Mouse (Mus musculus): ENCODE measurements around the gene Mvb12b. TPM values are rescaled to one million over a fixed set of nuclear protein-coding genes. Genes with fewer than 3 reads are reported as not detected.

Gene Mvb12b
- polyA plus RNA-seq, 1 experiment from 2014 or later = 21.3 TPM

DNA sequence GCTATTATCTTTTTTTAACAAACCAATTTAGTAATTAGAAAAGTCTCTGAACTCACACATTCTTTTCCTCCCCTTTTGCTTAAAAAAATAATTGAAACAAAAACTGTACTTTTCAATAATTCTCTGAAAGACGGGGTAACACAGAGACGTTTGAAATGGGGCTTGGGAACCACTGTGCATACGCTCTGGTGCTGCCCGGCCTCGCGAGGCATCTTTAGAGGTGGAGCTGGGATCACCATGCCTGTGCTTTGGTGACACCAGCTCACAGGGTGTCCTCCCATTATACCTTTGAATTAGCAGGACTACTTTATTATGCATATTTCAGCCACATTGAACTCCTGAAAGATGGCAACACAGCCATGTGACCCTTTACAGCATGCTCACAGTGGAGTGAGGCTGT lies 101.7 kb downstream of the Mvb12b start:
- ATAC-seq = no peak
- no peak overlapping the region for H3K4me2 ChIP-seq
- 81% methylated on average over 6 of the region's 6 CpGs for WGBS (ENCODE audit: insufficient replicate concordance)
- H3K9me3 ChIP-seq (replicated peaks) = no peaks in the 10 kb centered on the region
- no peak overlapping the region for H3K4me3 ChIP-seq
- H3K4me1 ChIP-seq = peaks cover 3% of the 10 kb centered on the region; the same call in 1 of the 2 replicates
- no peaks in the 10 kb centered on the region for H3K27me3 ChIP-seq (replicated peaks)
- no peak overlapping the region for H3K27ac ChIP-seq
- peaks cover 12% of the 10 kb centered on the region for H3K36me3 ChIP-seq
- H3K9ac ChIP-seq = no peak overlapping the region

GRCm38 (mm10) chr2:33785596-33785995 lies 102.2 kb downstream of the Mvb12b start:
- H3K27ac ChIP-seq = no peak overlapping the region
- no peaks in the 10 kb centered on the region for H3K9me3 ChIP-seq (replicated peaks)
- H3K4me3 ChIP-seq = no peak overlapping the region
- H3K27me3 ChIP-seq (replicated peaks) = no peaks in the 10 kb centered on the region
- peaks cover 10% of the 10 kb centered on the region for H3K36me3 ChIP-seq
- H3K4me1 ChIP-seq = peaks cover 3% of the 10 kb centered on the region; the same call in 1 of the 2 replicates
- H3K9ac ChIP-seq = no peak overlapping the region
- no peak overlapping the region for H3K4me2 ChIP-seq
- ATAC-seq = no peak
- 68% methylated on average over 13 of the region's 13 CpGs for WGBS (ENCODE audit: insufficient replicate concordance)

- Histone ChIP-seq H3K9me3 (replicated peaks) (0 out of 2 replicates have a peak, but pooled peaks cover under 1% of the 10 kb centered on the region), H3K36me3 (peaks cover 13% of the 10 kb centered on the region), H3K27me3 (replicated peaks) (no peaks in the 10 kb centered on the region), H3K9ac (no peak overlapping the region), H3K4me1 (peaks cover 3% of the 10 kb centered on the region; the same call in 1 of the 2 replicates), H3K27ac (no peak overlapping the region), H3K4me3 (no peak overlapping the region), H3K4me2 (no peak overlapping the region)
- ATAC-seq = no peak
- 82% methylated on average over 1 of the region's 1 CpGs for WGBS (ENCODE audit: insufficient replicate concordance)
Measured at GRCm38 (mm10) chr2:33784721-33785120, 103.0 kb downstream of the Mvb12b start.

GRCm38 (mm10) chr2:33783419-33783818 lies 104.3 kb downstream of the Mvb12b start:
- H3K4me3 ChIP-seq = no peak overlapping the region
- H3K9me3 ChIP-seq (replicated peaks) = peaks cover 13% of the 10 kb centered on the region
- no peak overlapping the region for H3K9ac ChIP-seq
- H3K4me1 ChIP-seq = peaks cover 3% of the 10 kb centered on the region; the same call in 1 of the 2 replicates
- H3K27ac ChIP-seq = no peak overlapping the region
- H3K4me2 ChIP-seq = no peak overlapping the region
- no peaks in the 10 kb centered on the region for H3K27me3 ChIP-seq (replicated peaks)
- 77% methylated on average over 7 of the region's 7 CpGs for WGBS (ENCODE audit: insufficient replicate concordance)
- peaks cover 26% of the 10 kb centered on the region for H3K36me3 ChIP-seq
- no peak for ATAC-seq

DNA sequence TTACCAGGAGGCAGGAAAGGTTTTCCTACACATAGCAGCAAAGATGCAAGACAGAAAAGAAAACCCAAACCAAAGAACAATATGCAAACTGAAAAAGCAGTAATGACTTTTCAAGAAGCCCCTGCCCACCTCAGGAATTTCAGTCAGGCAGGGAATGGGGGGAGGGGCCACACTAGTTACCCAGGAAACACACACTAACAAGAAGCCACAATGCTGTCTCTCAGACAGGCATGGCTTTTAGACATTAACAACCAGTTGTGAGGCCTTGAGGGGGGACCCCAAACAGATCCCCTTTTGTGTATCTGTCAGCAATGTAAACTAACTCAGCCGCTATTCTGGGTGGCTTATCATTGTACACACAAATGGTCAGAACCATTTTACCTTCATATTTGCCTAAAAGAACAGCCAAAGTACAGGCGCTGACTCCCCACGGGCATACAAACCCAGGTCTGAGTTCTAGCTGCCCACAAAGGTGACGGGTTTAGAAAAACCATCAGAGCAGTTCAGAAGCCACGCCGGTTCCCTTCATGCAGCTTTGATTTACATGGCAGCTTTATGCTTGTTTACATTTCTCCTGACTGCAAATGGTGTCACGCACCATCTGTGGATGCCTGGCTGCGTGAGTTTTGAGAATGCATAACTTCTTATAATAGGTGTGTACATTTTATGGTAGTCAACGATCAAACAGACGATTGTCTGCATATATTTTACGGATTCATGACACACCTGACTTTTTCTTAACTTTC lies 105.9 kb downstream of the Mvb12b start:
- Histone ChIP-seq H3K36me3 (peaks cover 42% of the 10 kb centered on the region), H3K4me2 (no peak overlapping the region), H3K9me3 (replicated peaks) (peaks cover 25% of the 10 kb centered on the region), H3K4me1 (peaks cover 3% of the 10 kb centered on the region; the same call in 1 of the 2 replicates), H3K27me3 (replicated peaks) (no peaks in the 10 kb centered on the region), H3K27ac (no peak overlapping the region), H3K4me3 (no peak overlapping the region), H3K9ac (no peak overlapping the region)
- 78% methylated on average over 11 of the region's 11 CpGs for WGBS (ENCODE audit: insufficient replicate concordance)
- ATAC-seq = no peak

GRCm38 (mm10) chr2:33778466-33778865 lies 109.3 kb downstream of the Mvb12b start:
- peaks cover 25% of the 10 kb centered on the region for H3K9me3 ChIP-seq (replicated peaks)
- no peaks in the 10 kb centered on the region for H3K4me1 ChIP-seq
- 87% methylated on average over 4 of the region's 4 CpGs for WGBS (ENCODE audit: insufficient replicate concordance)
- no peak overlapping the region for H3K9ac ChIP-seq
- H3K4me2 ChIP-seq = no peak overlapping the region
- H3K36me3 ChIP-seq = peaks cover 42% of the 10 kb centered on the region
- ATAC-seq = no peak
- H3K27ac ChIP-seq = no peak overlapping the region
- no peak overlapping the region for H3K4me3 ChIP-seq
- no peaks in the 10 kb centered on the region for H3K27me3 ChIP-seq (replicated peaks)

- WGBS (ENCODE audit: insufficient replicate concordance) = 93% methylated on average over 11 of the region's 11 CpGs
Measured at GRCm38 (mm10) chr2:33777051-33777450, 110.7 kb downstream of the Mvb12b start.

DNA sequence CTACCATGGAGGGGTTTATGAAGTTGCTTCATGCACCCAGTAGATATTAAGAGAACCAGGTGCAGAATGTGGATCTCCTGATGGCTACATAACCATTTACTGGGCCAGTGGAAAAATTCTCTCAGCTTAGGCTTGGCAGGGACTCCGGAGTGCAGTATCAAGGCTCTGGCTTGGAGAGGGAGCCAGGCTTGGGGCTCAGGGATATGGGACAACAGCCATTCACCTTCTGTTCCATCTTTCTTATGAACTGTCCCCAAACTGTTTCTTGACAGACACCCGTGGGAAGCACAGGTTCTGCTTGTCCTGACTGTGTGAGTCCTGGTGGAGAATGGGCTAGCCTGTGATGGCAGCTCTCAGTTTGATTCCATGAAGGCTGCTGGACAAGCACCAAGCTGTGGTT lies 112.9 kb downstream of the Mvb12b start:
- H3K27me3 ChIP-seq (replicated peaks) = no peaks in the 10 kb centered on the region
- WGBS (ENCODE audit: insufficient replicate concordance) = 83% methylated on average over 2 of the region's 2 CpGs
- no peak overlapping the region for H3K4me3 ChIP-seq
- H3K4me2 ChIP-seq = no peak overlapping the region
- peaks cover 45% of the 10 kb centered on the region for H3K36me3 ChIP-seq
- H3K27ac ChIP-seq = no peak overlapping the region
- H3K9ac ChIP-seq = no peak overlapping the region
- no peak for ATAC-seq
- peaks cover 25% of the 10 kb centered on the region for H3K9me3 ChIP-seq (replicated peaks)
- no peaks in the 10 kb centered on the region for H3K4me1 ChIP-seq

More at GRCm38 (mm10) chr2:33777051-33777450, 110.7 kb downstream of the Mvb12b start:
- no peak overlapping the region for H3K4me2 ChIP-seq
- peaks cover 48% of the 10 kb centered on the region for H3K36me3 ChIP-seq
- no peak overlapping the region for H3K4me3 ChIP-seq
- no peaks in the 10 kb centered on the region for H3K27me3 ChIP-seq (replicated peaks)
- ATAC-seq = no peak
- H3K9ac ChIP-seq = no peak overlapping the region
- H3K9me3 ChIP-seq (replicated peaks) = peaks cover 25% of the 10 kb centered on the region
- no peaks in the 10 kb centered on the region for H3K4me1 ChIP-seq
- H3K27ac ChIP-seq = no peak overlapping the region

DNA sequence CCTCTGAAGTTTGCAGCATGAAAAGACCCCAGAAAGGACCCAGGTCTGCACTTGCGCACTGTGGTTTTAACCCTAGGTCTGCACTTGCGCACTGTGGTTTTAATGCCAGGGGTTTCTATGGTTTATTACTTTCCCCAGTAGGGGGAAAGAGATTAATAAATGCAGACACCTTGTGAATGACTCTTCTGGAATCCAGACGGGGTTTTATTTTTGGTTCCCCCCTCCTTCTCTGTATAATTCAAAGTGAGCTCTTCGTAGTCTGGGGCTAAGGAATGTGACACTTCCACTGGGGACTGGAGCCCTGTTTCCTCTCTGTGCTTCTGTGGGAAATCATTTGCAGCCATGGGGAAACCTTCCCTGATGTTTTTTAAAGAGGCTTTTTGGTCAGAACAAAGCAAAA lies 113.6 kb downstream of the Mvb12b start:
- 72% methylated on average over 4 of the region's 4 CpGs for WGBS (ENCODE audit: insufficient replicate concordance)
- H3K36me3 ChIP-seq = peaks cover 38% of the 10 kb centered on the region
- H3K27ac ChIP-seq = no peak overlapping the region
- no peak for ATAC-seq
- no peaks in the 10 kb centered on the region for H3K4me1 ChIP-seq
- no peak overlapping the region for H3K4me2 ChIP-seq
- H3K9ac ChIP-seq = no peak overlapping the region
- no peaks in the 10 kb centered on the region for H3K27me3 ChIP-seq (replicated peaks)
- no peak overlapping the region for H3K4me3 ChIP-seq
- peaks cover 19% of the 10 kb centered on the region for H3K9me3 ChIP-seq (replicated peaks)

DNA sequence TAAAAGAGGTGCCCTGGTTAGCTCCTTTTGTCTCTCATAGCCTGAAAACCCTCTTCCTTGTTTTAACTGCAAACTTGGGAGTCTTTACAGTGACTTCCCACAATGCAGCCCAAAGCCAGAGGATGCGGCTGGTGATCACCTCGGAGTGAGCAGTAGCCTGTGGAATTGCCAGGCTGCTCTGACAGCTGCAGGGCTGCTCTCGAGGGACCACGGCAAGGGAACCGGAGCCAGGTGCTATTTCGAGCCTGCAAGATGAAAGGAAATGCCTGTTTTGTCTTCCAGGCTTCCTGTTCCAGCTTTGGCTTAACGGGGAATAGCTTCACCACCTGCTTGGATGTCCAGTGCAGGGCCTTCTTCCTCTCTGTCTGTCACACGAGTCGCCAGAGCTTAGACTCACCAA lies 115.3 kb downstream of the Mvb12b start:
- no peak overlapping the region for H3K9ac ChIP-seq
- WGBS (ENCODE audit: insufficient replicate concordance) = 65% methylated on average over 9 of the region's 9 CpGs
- H3K9me3 ChIP-seq (replicated peaks) = peaks cover 3% of the 10 kb centered on the region
- no peaks in the 10 kb centered on the region for H3K27me3 ChIP-seq (replicated peaks)
- no peak overlapping the region for H3K4me2 ChIP-seq
- H3K36me3 ChIP-seq = peaks cover 21% of the 10 kb centered on the region
- H3K4me1 ChIP-seq = no peaks in the 10 kb centered on the region
- no peak for ATAC-seq
- no peak overlapping the region for H3K4me3 ChIP-seq
- no peak overlapping the region for H3K27ac ChIP-seq

GRCm38 (mm10) chr2:33771388-33771787 lies 116.4 kb downstream of the Mvb12b start:
- 87% methylated on average over 10 of the region's 10 CpGs for WGBS (ENCODE audit: insufficient replicate concordance)
- H3K27me3 ChIP-seq (replicated peaks) = no peaks in the 10 kb centered on the region
- H3K4me2 ChIP-seq = no peak overlapping the region
- H3K9ac ChIP-seq = no peak overlapping the region
- H3K27ac ChIP-seq = no peak overlapping the region
- H3K9me3 ChIP-seq (replicated peaks) = no peaks in the 10 kb centered on the region
- peaks cover 12% of the 10 kb centered on the region for H3K36me3 ChIP-seq
- H3K4me3 ChIP-seq = no peak overlapping the region
- ATAC-seq = no peak
- H3K4me1 ChIP-seq = no peaks in the 10 kb centered on the region

DNA sequence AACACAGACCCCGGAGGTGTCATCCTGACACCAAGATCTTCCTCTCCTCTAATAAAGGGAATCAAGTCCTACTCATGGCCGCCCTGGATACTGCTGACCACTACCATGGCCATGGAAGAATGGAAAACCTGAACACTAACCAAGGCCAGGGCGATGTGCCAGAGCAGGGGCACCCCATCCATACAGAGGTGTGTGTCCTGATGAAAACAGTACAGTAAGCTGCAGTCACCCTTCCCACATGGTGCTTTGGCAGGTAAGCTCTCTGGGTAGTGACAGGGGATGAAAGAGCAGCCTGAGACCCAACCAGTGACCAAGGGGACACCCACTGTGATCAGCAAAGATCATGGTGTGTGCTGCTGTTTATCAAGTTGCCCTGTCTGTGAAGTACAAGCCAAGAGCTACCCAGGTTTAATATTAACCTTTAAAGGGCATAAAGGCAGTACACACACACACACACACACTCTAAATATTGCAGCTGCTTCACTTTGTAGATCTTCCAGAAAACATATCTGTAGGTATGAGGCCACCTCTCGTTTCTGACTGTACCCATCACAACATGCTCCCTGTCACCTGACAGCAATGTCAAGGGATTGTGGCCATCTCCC lies 117.1 kb downstream of the Mvb12b start:
- H3K4me1 ChIP-seq = no peaks in the 10 kb centered on the region
- H3K4me2 ChIP-seq = no peak overlapping the region
- no peak overlapping the region for H3K9ac ChIP-seq
- no peaks in the 10 kb centered on the region for H3K27me3 ChIP-seq (replicated peaks)
- no peaks in the 10 kb centered on the region for H3K9me3 ChIP-seq (replicated peaks)
- no peak overlapping the region for H3K4me3 ChIP-seq
- ATAC-seq = no peak
- 80% methylated on average over 4 of the region's 4 CpGs for WGBS (ENCODE audit: insufficient replicate concordance)
- peaks cover 8% of the 10 kb centered on the region for H3K36me3 ChIP-seq
- no peak overlapping the region for H3K27ac ChIP-seq
